Mouse (Mus musculus): Measurements from ENCODE around the gene Gnmt.

GRCm38 (mm10) chr17:46685913-46686312, 43.1 kb downstream of the Gnmt start:
- TF ChIP-seq POLR2A (IDR thresholded peaks at IDR 0.05; ENCODE audit: borderline replicate concordance, extremely low read depth, low read depth, low read length) (no peak), CTCF (IDR thresholded peaks at IDR 0.05; ENCODE audit: insufficient read depth, low read length) (no peak)

Measured in lung, adult 2 months (tissue).